Mouse (Mus musculus) heart, postnatal 14 days (tissue): ENCODE results near the gene Gm42674. TPM values are rescaled to one million over a fixed set of nuclear protein-coding genes. Genes with fewer than 3 reads are reported as not detected.
A peak's percentile ranks its signal among the peaks of the same experiment; 100 is the strongest.

Source experiments
- DNase-seq, 2 experiments: peaks; one replicate each; pipeline ENCODE4 v3.0.0; 2021 to 2022
- intact Hi-C: fragments of 180-260 bp; cut with DNase I; formaldehyde crosslinking; loops from one replicate; pipeline ENCODE4 v1.15.1; 2025
- total RNA-seq, 2 experiments: library from RNA; stranded (reverse); gene quantifications; 2 replicates each; pipeline ENCODE4 v1.2.3; 2021

The Gm42674 gene
- total RNA-seq, 2 experiments from 2014 or later = not detected

GRCm38 (mm10) chr3:90614611-90615251 lies 13.0 kb downstream of the Gm42674 start:
- intact Hi-C loops = loop anchor here (1.0 to 10.0 kb wide), 5 partner anchors 28 to 200 kb away; partner anchors contain the start of genes S100a7a and Snapin
- DNase-seq = no peak

- DNase-seq = peak; percentile 76 to 83
- intact Hi-C loops = loop anchor here (1.0 to 10.0 kb wide), 4 partner anchors 37 to 201 kb away; partner anchors contain the start of genes S100a7a and Snapin
Measured at GRCm38 (mm10) chr3:90615415-90615814, 13.7 kb downstream of the Gm42674 start.

- no peak for DNase-seq
- intact Hi-C loops = loop anchor here (1.0 to 10.0 kb wide), 4 partner anchors 36 to 201 kb away; partner anchors contain the start of genes S100a7a and Snapin
Measured at GRCm38 (mm10) chr3:90615911-90616310, 14.2 kb downstream of the Gm42674 start.

- DNase-seq = no peak
- intact Hi-C loops = loop anchor here (5.0 to 10.0 kb wide), 2 partner anchors 35 to 203 kb away; partner anchors contain the start of gene S100a7a
Measured at GRCm38 (mm10) chr3:90617586-90617985, 15.9 kb downstream of the Gm42674 start.

- intact Hi-C loops = no loop called here
- no peak for DNase-seq
Measured at GRCm38 (mm10) chr3:90621552-90621951, 19.8 kb downstream of the Gm42674 start.

- DNase-seq = peak; percentile 76 to 81
- intact Hi-C loops = no loop called here
Measured at GRCm38 (mm10) chr3:90623435-90624071, 21.8 kb downstream of the Gm42674 start.

GRCm38 (mm10) chr3:90625496-90625895 lies 23.8 kb downstream of the Gm42674 start:
- intact Hi-C loops = no loop called here
- DNase-seq = no peak

GRCm38 (mm10) chr3:90626266-90627021 lies 24.7 kb downstream of the Gm42674 start:
- no peak for DNase-seq
- intact Hi-C loops = no loop called here

GRCm38 (mm10) chr3:90627366-90627765 lies 25.7 kb downstream of the Gm42674 start:
- DNase-seq = no peak
- intact Hi-C loops = no loop called here

GRCm38 (mm10) chr3:90627807-90628206 lies 26.1 kb downstream of the Gm42674 start:
- intact Hi-C loops = no loop called here
- DNase-seq = no peak

GRCm38 (mm10) chr3:90629298-90629697 lies 27.6 kb downstream of the Gm42674 start:
- intact Hi-C loops = no loop called here
- no peak for DNase-seq

- intact Hi-C loops = no loop called here
- DNase-seq = no peak
Measured at GRCm38 (mm10) chr3:90631984-90632383, 30.3 kb downstream of the Gm42674 start.

- intact Hi-C loops = no loop called here
- no peak for DNase-seq
Measured at GRCm38 (mm10) chr3:90638511-90639275, 37.0 kb downstream of the Gm42674 start.

GRCm38 (mm10) chr3:90639511-90640154 lies 37.9 kb downstream of the Gm42674 start:
- DNase-seq = peak; percentile 15 to 39
- intact Hi-C loops = no loop called here

GRCm38 (mm10) chr3:90640981-90641380 lies 39.3 kb downstream of the Gm42674 start:
- intact Hi-C loops = no loop called here
- no peak for DNase-seq

- DNase-seq = peak; percentile 52 to 66
- intact Hi-C loops = no loop called here
Measured at GRCm38 (mm10) chr3:90644220-90644619, 42.5 kb downstream of the Gm42674 start.

GRCm38 (mm10) chr3:90647291-90647690 lies 45.6 kb downstream of the Gm42674 start:
- intact Hi-C loops = no loop called here
- no peak for DNase-seq

- intact Hi-C loops = no loop called here
- DNase-seq = no peak
Measured at GRCm38 (mm10) chr3:90648981-90649380, 47.3 kb downstream of the Gm42674 start.

GRCm38 (mm10) chr3:90649832-90650231 lies 48.1 kb downstream of the Gm42674 start:
- DNase-seq = no peak
- intact Hi-C loops = loop anchor here (5.0 to 10.0 kb wide), 3 partner anchors 33 to 235 kb away; no protein-coding TSS in a partner anchor
